Mouse (Mus musculus) embryonic facial prominence, embryonic 13.5 days (tissue): ENCODE measurements around the gene Pnn. TPM values are rescaled to one million over a fixed set of nuclear protein-coding genes. Genes with fewer than 3 reads are reported as not detected.
A peak's percentile ranks its signal among the peaks of the same experiment; 100 is the strongest.
"Not testable (repeated sequence)": the region's sequence is repeated elsewhere in the genome, so short reads cannot be mapped to it uniquely, and the experiment has no call there.

Experiments
- ATAC-seq: fragments of 200-750 bp; cut with Nextera tagmentation; 2 replicates; pipeline ENCODE4 v1.8.0; 2017; ENCODE audit warnings: low read depth; ENCODE audit not compliant: insufficient number of reproducible peaks, insufficient read depth, low FRiP score, low TSS enrichment
- H3K27ac ChIP-seq: fragments of 300-500 bp; sonication (generic); 2 replicates; pipeline ENCODE4 v1.5.1; 2015; ENCODE audit warnings: moderate library complexity, mild to moderate bottlenecking, inconsistent platforms
- H3K27me3 ChIP-seq: fragments of 300-500 bp; sonication (generic); 2 replicates; pipeline ENCODE4 v1.6.1; 2015; ENCODE audit warnings: mild to moderate bottlenecking, inconsistent platforms
- H3K36me3 ChIP-seq: fragments of 300-500 bp; sonication (generic); 2 replicates; pipeline ENCODE4 v1.6.1; 2015; ENCODE audit warnings: mild to moderate bottlenecking, inconsistent platforms
- H3K4me1 ChIP-seq: fragments of 300-500 bp; sonication (generic); 2 replicates; pipeline ENCODE4 v1.6.1; 2015; ENCODE audit warnings: inconsistent platforms
- H3K4me2 ChIP-seq: fragments of 300-500 bp; sonication (generic); 2 replicates; pipeline ENCODE4 v1.6.1; 2015; ENCODE audit warnings: moderate library complexity, mild to moderate bottlenecking, inconsistent platforms
- H3K4me3 ChIP-seq: fragments of 300-500 bp; sonication (generic); 2 replicates; pipeline ENCODE4 v1.5.1; 2015; ENCODE audit warnings: mild to moderate bottlenecking, inconsistent platforms
- H3K9ac ChIP-seq: fragments of 300-500 bp; sonication (generic); 2 replicates; pipeline ENCODE4 v1.6.1; 2015; ENCODE audit warnings: mild to moderate bottlenecking, inconsistent platforms
- H3K9me3 ChIP-seq: fragments of 300-500 bp; sonication (generic); 2 replicates; pipeline ENCODE4 v1.6.1; 2016; ENCODE audit warnings: inconsistent platforms
- WGBS: fragments of 180-500 bp; shearing (Covaris S2); methylation state at CpG from one replicate; pipeline ENCODE4 v1.1.7; 2015; ENCODE audit warnings: mixed read lengths; 5-methylcytosine and 5-hydroxymethylcytosine counted together
- polyA plus RNA-seq: library from polyadenylated mRNA; unstranded; fragments of >200 nt; fragmentation: Nextera tagmentation; extraction: Ambion mirVana; gene quantifications from 2 replicates; pipeline ENCODE4 v1.2.1, GENCODE M21; 2015

The Pnn gene
- polyA plus RNA-seq, 1 experiment from 2014 or later, result 135 TPM

- 78% methylated on average over 4 of the region's 4 CpGs for WGBS
- no peak for ATAC-seq
- H3K36me3 ChIP-seq, result peaks cover 54% of the 10 kb centered on the region
These were observed 11.4 kb upstream of the Pnn start for GRCm38 (mm10) chr12:59055196-59055850.

DNA sequence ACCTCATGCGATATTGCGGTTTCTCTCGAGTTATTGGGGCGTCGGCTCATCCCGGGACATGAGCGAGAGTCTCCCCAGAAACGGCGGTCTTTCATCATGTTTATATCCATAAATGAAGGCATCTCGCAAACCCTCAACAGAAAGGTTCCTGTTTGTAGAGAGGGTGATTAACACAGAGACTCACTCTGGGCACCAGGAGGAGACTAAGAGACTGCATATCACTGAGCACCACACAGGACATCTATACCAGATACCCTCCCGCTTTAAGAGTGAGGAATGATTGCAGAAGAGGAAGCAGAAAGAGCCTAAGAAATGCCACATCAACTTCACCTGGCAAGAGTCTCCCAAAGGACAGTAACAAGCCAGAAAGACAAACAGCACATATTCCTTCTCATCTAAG, 10.5 kb upstream of the Pnn start:
- Histone ChIP-seq H3K36me3 (peaks cover 54% of the 10 kb centered on the region), H3K9ac (no peak overlapping the region), H3K4me3 (no peak overlapping the region), H3K27me3 (no peaks in the 10 kb centered on the region), H3K4me1 (peaks cover 12% of the 10 kb centered on the region), H3K9me3 (no peaks in the 10 kb centered on the region), H3K4me2 (no peak overlapping the region), H3K27ac (no peak overlapping the region)
- WGBS, result 97% methylated on average over 11 of the region's 11 CpGs
- no peak for ATAC-seq

More at GRCm38 (mm10) chr12:59055196-59055850, 11.4 kb upstream of the Pnn start:
- H3K27ac ChIP-seq, result no peak overlapping the region
- H3K27me3 ChIP-seq, result no peaks in the 10 kb centered on the region
- H3K4me3 ChIP-seq, result no peak overlapping the region
- H3K9ac ChIP-seq, result no peak overlapping the region
- H3K4me2 ChIP-seq, result no peak overlapping the region
- H3K9me3 ChIP-seq, result no peaks in the 10 kb centered on the region
- peaks cover 12% of the 10 kb centered on the region for H3K4me1 ChIP-seq

- WGBS, result 86% methylated on average over 5 of the region's 5 CpGs
- H3K27me3 ChIP-seq, H3K9me3 ChIP-seq, H3K4me2 ChIP-seq, H3K4me3 ChIP-seq, ATAC-seq, H3K27ac ChIP-seq, H3K9ac ChIP-seq: not testable (repeated sequence)
- Histone ChIP-seq H3K4me1 (peaks cover 12% of the 10 kb centered on the region), H3K36me3 (peaks cover 48% of the 10 kb centered on the region)
These were observed 8.4 kb upstream of the Pnn start for GRCm38 (mm10) chr12:59058242-59058641.

- no peak for ATAC-seq
- Histone ChIP-seq H3K9ac (peak overlapping the region; percentile 90), H3K27ac (peak overlapping the region; percentile 94), H3K4me2 (peak overlapping the region; percentile 77), H3K36me3 (peaks cover 33% of the 10 kb centered on the region), H3K4me1 (peaks cover 12% of the 10 kb centered on the region), H3K27me3 (no peaks in the 10 kb centered on the region), H3K9me3 (no peaks in the 10 kb centered on the region), H3K4me3 (peak overlapping the region; percentile 74)
- 40% methylated on average over 4 of the region's 4 CpGs for whole genome bisulfite sequencing
These were observed 6.4 kb upstream of the Pnn start for GRCm38 (mm10) chr12:59060322-59060721.

DNA sequence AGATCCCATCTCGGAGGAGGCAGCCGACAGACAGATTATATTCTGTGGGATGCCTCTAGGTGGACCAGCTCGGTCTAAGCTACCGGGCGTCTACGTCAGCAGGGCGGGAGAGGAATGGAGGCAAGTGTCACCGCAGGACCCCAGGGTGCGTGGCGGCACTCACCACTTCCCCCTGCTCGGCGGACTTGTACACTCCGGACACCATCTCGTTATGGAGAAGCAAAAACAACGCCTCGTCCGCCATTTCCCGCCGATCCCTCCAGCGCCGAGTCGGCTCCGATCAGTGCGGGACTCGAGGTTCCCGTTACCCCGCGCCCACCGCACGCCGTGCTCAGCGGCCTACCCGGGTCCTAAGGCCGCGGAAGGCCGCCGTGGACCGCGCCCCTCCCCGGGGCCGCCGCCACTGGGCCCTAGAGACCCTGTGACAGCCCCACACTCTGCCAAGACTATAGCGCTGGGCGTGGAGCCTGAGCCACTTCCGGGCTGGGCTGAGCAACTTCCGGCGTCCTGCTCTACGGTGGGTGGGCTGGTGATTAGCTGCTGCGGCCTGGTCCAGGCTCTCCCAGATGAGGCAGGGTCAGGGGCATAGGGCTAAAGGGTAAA, 5.6 kb upstream of the Pnn start, which contains the start of gene Trappc6b:
Gene Trappc6b (minus strand): TSS at position 480 of the 603 bp plus-strand sequence.
- Histone ChIP-seq H3K4me2 (peak within 1 kb of the TSS; percentile 77), H3K9me3 (no peaks in the 10 kb centered on the region), H3K27ac (peak within 1 kb of the TSS; percentile 94), H3K9ac (peak within 1 kb of the TSS; percentile 90), H3K4me3 (peak within 1 kb of the TSS; percentile 74), H3K27me3 (no peaks in the 10 kb centered on the region), H3K36me3 (peaks cover 25% of the 10 kb centered on the region), H3K4me1 (peaks cover 15% of the 10 kb centered on the region)
- ATAC-seq, result peak; percentile 91
- WGBS, result under 1% methylated on average over 49 of the region's 49 CpGs

DNA sequence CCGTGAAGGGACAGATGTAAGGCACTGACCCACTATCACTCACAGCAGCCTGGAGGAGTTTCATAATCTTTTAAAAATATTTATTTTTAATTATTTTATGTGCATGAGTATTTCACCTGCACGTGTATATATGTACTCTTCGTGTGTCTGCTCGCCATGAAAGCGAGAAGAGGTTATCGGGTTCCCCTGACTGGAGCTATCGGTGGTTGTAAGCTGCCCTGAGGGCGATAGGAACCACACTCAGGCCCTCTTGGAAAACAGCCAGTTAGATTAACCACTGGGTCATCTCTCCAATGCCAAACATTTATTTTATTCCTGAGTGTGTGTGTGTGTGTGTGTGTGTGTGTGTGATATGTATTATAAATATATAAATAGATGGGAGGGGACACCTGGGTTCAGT, 1.8 kb upstream of the Pnn start:
- 69% methylated on average over 8 of the region's 8 CpGs for WGBS
- H3K4me2 ChIP-seq, result no peak overlapping the region
- ATAC-seq, result no peak
- H3K9ac ChIP-seq, result no peak overlapping the region
- H3K9me3 ChIP-seq, result no peaks in the 10 kb centered on the region
- peaks cover 13% of the 10 kb centered on the region for H3K4me1 ChIP-seq
- peaks cover 18% of the 10 kb centered on the region for H3K36me3 ChIP-seq
- H3K27ac ChIP-seq, result no peak overlapping the region
- H3K27me3 ChIP-seq, result no peaks in the 10 kb centered on the region
- H3K4me3 ChIP-seq, result no peak overlapping the region

DNA sequence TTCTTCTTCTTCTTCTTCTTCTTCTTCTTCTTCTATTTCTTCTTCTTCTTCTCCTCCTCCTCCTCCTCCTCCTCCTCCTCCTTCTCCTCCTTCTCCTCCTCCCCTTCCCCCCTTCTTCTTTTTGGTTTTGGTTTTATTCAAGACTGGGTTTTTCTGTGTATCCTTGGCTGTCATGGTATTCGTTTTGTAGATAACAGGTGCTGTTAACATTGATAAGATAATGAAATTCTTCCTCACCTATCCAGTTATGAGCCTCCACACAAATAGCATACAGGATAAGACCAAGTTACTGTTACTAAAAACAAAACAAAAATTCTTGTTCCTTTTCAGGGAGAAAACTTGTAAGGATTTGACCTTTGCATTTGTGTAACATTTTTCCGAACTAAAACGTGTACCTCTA, 908 bp upstream of the Pnn start:
- no peak for ATAC-seq
- Histone ChIP-seq H3K9me3 (no peaks in the 10 kb centered on the region), H3K27ac (peak overlapping the region; percentile 93), H3K9ac (peak overlapping the region; percentile 100), H3K4me2 (peak overlapping the region; percentile 68), H3K36me3 (peaks cover 28% of the 10 kb centered on the region), H3K4me1 (peaks cover 9% of the 10 kb centered on the region; the same call in 1 of the 2 replicates), H3K4me3 (peak overlapping the region; percentile 98; the same call in 1 of the 2 replicates), H3K27me3 (no peaks in the 10 kb centered on the region)
- 72% methylated on average over 3 of the region's 3 CpGs for WGBS

DNA sequence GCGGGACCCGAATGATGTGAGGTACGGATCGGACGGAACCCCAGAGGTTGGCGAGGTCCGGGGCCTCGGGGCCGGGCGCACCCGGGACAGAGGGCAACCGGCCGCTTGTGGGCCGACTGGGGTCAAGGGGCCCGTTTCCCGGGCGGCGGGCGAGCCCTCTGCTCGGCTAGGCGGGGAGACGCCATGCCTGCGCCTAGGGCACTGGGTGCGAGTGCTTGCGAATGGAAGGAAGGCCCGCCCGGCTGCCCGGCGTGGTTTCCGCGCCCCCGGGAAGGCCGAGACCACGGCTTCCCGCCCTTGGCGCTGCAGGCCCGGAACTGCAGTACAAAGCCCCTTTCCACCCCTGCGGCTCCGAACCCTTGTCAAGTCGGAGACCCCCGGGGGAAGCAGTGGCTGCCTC, 411 bp downstream of the Pnn start:
- Histone ChIP-seq H3K9me3 (no peaks in the 10 kb centered on the region), H3K4me2 (peak overlapping the region; percentile 68), H3K9ac (peak overlapping the region; percentile 100), H3K36me3 (peaks cover 41% of the 10 kb centered on the region), H3K27ac (peak overlapping the region; percentile 93), H3K4me3 (peak overlapping the region; percentile 98), H3K4me1 (peaks cover 9% of the 10 kb centered on the region; the same call in 1 of the 2 replicates), H3K27me3 (no peaks in the 10 kb centered on the region)
- ATAC-seq, result peak; percentile 18
- 0% methylated on average over 41 of the region's 41 CpGs for WGBS

- no peak for ATAC-seq
- Histone ChIP-seq H3K4me1 (peaks cover 9% of the 10 kb centered on the region; the same call in 1 of the 2 replicates), H3K9ac (no peak overlapping the region), H3K9me3 (no peaks in the 10 kb centered on the region), H3K36me3 (peaks cover 50% of the 10 kb centered on the region), H3K27me3 (no peaks in the 10 kb centered on the region), H3K27ac (no peak overlapping the region), H3K4me2 (no peak overlapping the region), H3K4me3 (no peak overlapping the region)
- 91% methylated on average over 13 of the region's 13 CpGs for WGBS
These were observed 2.1 kb downstream of the Pnn start for GRCm38 (mm10) chr12:59068791-59069190.

GRCm38 (mm10) chr12:59072286-59072685, 5.6 kb downstream of the Pnn start:
- no peak for ATAC-seq
- Histone ChIP-seq H3K27ac (no peak overlapping the region), H3K27me3 (no peaks in the 10 kb centered on the region), H3K4me2 (no peak overlapping the region), H3K9ac (no peak overlapping the region), H3K4me1 (0 out of 2 replicates have a peak, but pooled peaks cover 5% of the 10 kb centered on the region), H3K4me3 (no peak overlapping the region), H3K9me3 (no peaks in the 10 kb centered on the region), H3K36me3 (peaks cover 59% of the 10 kb centered on the region)
- 90% methylated on average over 11 of the region's 11 CpGs for WGBS

DNA sequence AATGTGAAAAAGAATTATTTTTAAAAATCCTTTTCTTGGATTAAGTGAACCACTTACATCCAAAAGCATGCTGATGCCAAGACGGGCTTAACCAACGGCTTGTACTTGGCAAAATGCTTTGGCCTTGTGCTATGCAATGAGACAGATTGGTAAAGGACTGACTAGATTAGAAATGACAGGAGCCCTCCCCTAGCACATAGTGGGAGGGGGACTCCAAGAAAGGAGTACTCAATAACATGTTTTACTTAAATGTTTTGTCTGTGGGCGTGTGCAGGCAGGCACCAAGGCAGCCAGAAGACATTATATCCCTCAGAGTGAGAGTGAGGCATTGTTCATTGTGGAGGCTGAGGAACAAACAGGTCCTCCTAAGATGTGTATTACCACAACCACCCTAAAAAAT, 7.4 kb downstream of the Pnn start:
- H3K27ac ChIP-seq, result no peak overlapping the region
- no peak for ATAC-seq
- no peaks in the 10 kb centered on the region for H3K9me3 ChIP-seq
- H3K4me2 ChIP-seq, result no peak overlapping the region
- no peak overlapping the region for H3K4me3 ChIP-seq
- H3K36me3 ChIP-seq, result peaks cover 49% of the 10 kb centered on the region
- H3K27me3 ChIP-seq, result no peaks in the 10 kb centered on the region
- WGBS, result 73% methylated on average over 3 of the region's 3 CpGs
- H3K4me1 ChIP-seq, result no peaks in the 10 kb centered on the region
- H3K9ac ChIP-seq, result no peak overlapping the region

- Histone ChIP-seq H3K4me2 (no peak overlapping the region), H3K9me3 (no peaks in the 10 kb centered on the region), H3K9ac (no peak overlapping the region), H3K27me3 (no peaks in the 10 kb centered on the region), H3K36me3 (peaks cover 19% of the 10 kb centered on the region), H3K27ac (no peak overlapping the region), H3K4me1 (no peaks in the 10 kb centered on the region), H3K4me3 (no peak overlapping the region)
- no peak for ATAC-seq
- 91% methylated on average over 3 of the region's 3 CpGs for WGBS
These were observed 10.3 kb downstream of the Pnn start for GRCm38 (mm10) chr12:59076996-59077395.
